Mouse (Mus musculus) lung, postnatal 4 days (tissue): ENCODE measurements at regions not wholly inside any gene's neighbourhood (a gene's known extent, or its start where the extent isn't known, plus 50 kb on each side); places are given as distances from the start of the nearest gene placed in this dataset.

Source experiments
- DNase-seq, 2 experiments: peaks; one replicate each; pipeline ENCODE4 v3.0.0; 2021

GRCm38 (mm10) chr11:38886466-38886865, 1650.7 kb upstream of the Tenm2 start:
- no peak for DNase-seq

- no peak for DNase-seq
Observed at GRCm38 (mm10) chr11:38861622-38862345, 1626.0 kb upstream of the Tenm2 start.

GRCm38 (mm10) chr11:38856645-38857044, 1620.9 kb upstream of the Tenm2 start:
- DNase-seq = no peak

- no peak for DNase-seq
Observed at GRCm38 (mm10) chr11:38829148-38829547, 1593.4 kb upstream of the Tenm2 start.

- DNase-seq = no peak
Observed at GRCm38 (mm10) chr11:38828375-38828774, 1592.6 kb upstream of the Tenm2 start.

GRCm38 (mm10) chr11:38825172-38825753, 1589.5 kb upstream of the Tenm2 start:
- DNase-seq = no peak

- DNase-seq = no peak
Observed at GRCm38 (mm10) chr11:38818141-38818540, 1582.4 kb upstream of the Tenm2 start.

- no peak for DNase-seq
Observed at GRCm38 (mm10) chr11:38783548-38783947, 1547.8 kb upstream of the Tenm2 start.

- DNase-seq = no peak
Observed at GRCm38 (mm10) chr11:38779585-38779984, 1543.8 kb upstream of the Tenm2 start.

- DNase-seq = no peak
Observed at GRCm38 (mm10) chr11:38762241-38762640, 1526.5 kb upstream of the Tenm2 start.

GRCm38 (mm10) chr11:38747549-38747948, 1511.8 kb upstream of the Tenm2 start:
- DNase-seq = peak in 1 of 2 experiments; percentile 9

- no peak for DNase-seq
Observed at GRCm38 (mm10) chr11:38729101-38729500, 1493.3 kb upstream of the Tenm2 start.

- no peak for DNase-seq
Observed at GRCm38 (mm10) chr11:38715697-38716096, 1479.9 kb upstream of the Tenm2 start.

- no peak for DNase-seq
Observed at GRCm38 (mm10) chr11:38681264-38681663, 1445.5 kb upstream of the Tenm2 start.

GRCm38 (mm10) chr11:38673367-38674056, 1437.7 kb upstream of the Tenm2 start:
- DNase-seq = no peak
